Mouse (Mus musculus) cortical plate, adult 2 months (tissue): ENCODE data around the gene Ier5.

Experiments used
- CTCF ChIP-seq: fragments of 200-500 bp; IDR thresholded peaks from 2 replicates; pipeline ENCODE4 v1.5.1; 2011; ENCODE audit warnings: mild to moderate bottlenecking, control low read depth, low read length; ENCODE audit not compliant: insufficient read depth; ENCODE audit errors: extremely low read depth
- POLR2A ChIP-seq: fragments of 200-500 bp; IDR thresholded peaks from 2 replicates; pipeline ENCODE4 v1.6.1; 2011; ENCODE audit warnings: mild to moderate bottlenecking, low read length, control low read depth; ENCODE audit not compliant: insufficient read depth; ENCODE audit errors: extremely low read depth

DNA sequence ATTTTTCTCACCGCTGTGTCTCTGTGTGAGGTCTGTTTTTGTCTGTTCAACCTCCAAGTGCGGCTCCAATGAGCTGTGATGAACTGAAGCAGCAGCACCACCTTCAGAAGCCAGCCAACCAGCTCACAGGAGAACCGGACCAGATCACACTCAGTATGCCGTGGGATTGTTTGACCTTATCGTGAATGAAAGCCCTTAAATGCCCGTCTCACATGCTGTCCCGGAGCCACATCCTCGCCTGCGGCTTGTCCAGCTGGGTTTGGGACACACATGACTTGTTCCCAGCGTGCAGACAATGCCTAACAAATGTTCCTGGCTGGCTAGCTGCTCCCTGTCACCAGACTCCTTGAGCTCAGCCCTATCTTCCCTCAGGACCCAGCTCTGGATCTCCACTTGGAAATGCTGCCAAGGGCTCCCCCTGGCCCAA lies 47.7 kb downstream of the Ier5 start:
- TF ChIP-seq CTCF (no peak), POLR2A (no peak)
